Mouse (Mus musculus) thymus, adult 2 months (tissue): ENCODE measurements around the gene Car1.

Experiments used
- CTCF ChIP-seq: fragments of 200-500 bp; IDR thresholded peaks from 2 replicates; pipeline ENCODE4 v1.5.1; 2012; ENCODE audit warnings: mild to moderate bottlenecking, control low read depth, low read length, moderate library complexity, borderline replicate concordance; ENCODE audit not compliant: control insufficient read depth, poor library complexity, insufficient read depth; ENCODE audit errors: extremely low read depth
- POLR2A ChIP-seq: fragments of 200-500 bp; IDR thresholded peaks from 2 replicates; pipeline ENCODE4 v1.6.1; 2012; ENCODE audit warnings: mild to moderate bottlenecking, low read length, control low read depth, moderate library complexity; ENCODE audit not compliant: control insufficient read depth, poor library complexity, insufficient read depth; ENCODE audit errors: extremely low read depth

- TF ChIP-seq CTCF (no peak), POLR2A (no peak)
Measured at GRCm38 (mm10) chr3:14792032-14792431, 16.1 kb downstream of the Car1 start.
